Mouse (Mus musculus) lung, embryonic 15.5 days (tissue): ENCODE results near the gene Cxcl12. TPM values are rescaled to one million over a fixed set of nuclear protein-coding genes. Genes with fewer than 3 reads are reported as not detected.

Source experiments
- ATAC-seq: fragments of 200-750 bp; cut with Nextera tagmentation; 2 replicates; pipeline ENCODE4 v1.8.0; 2017; ENCODE audit warnings: moderate number of reproducible peaks, borderline replicate concordance; ENCODE audit not compliant: low FRiP score, low TSS enrichment; ENCODE audit errors: extremely low read depth
- H3K27ac ChIP-seq: fragments of 300-500 bp; sonication (generic); 2 replicates; pipeline ENCODE4 v1.5.1; 2015; ENCODE audit warnings: moderate library complexity, mild to moderate bottlenecking, inconsistent platforms
- H3K27me3 ChIP-seq: fragments of 300-500 bp; sonication (generic); 2 replicates; pipeline ENCODE4 v1.6.1; 2015; ENCODE audit warnings: inconsistent platforms
- H3K36me3 ChIP-seq: fragments of 300-500 bp; sonication (generic); 2 replicates; pipeline ENCODE4 v1.6.1; 2015; ENCODE audit warnings: inconsistent platforms
- H3K4me1 ChIP-seq: fragments of 300-500 bp; sonication (generic); 2 replicates; pipeline ENCODE4 v1.6.1; 2015; ENCODE audit warnings: inconsistent platforms
- H3K4me2 ChIP-seq: fragments of 300-500 bp; sonication (generic); 2 replicates; pipeline ENCODE4 v1.6.1; 2015; ENCODE audit warnings: inconsistent platforms, mild to moderate bottlenecking, moderate library complexity
- H3K4me3 ChIP-seq: fragments of 300-500 bp; sonication (generic); 2 replicates; pipeline ENCODE4 v1.5.1; 2015; ENCODE audit warnings: mild to moderate bottlenecking, inconsistent platforms
- H3K9ac ChIP-seq: fragments of 300-500 bp; sonication (generic); 2 replicates; pipeline ENCODE4 v1.6.1; 2015; ENCODE audit warnings: inconsistent platforms
- H3K9me3 ChIP-seq: fragments of 300-500 bp; sonication (generic); 2 replicates; pipeline ENCODE4 v1.6.1; 2016; ENCODE audit warnings: inconsistent platforms
- WGBS: fragments of 180-500 bp; shearing (Covaris S2); methylation state at CpG from one replicate; pipeline ENCODE4 v1.1.7; 2015; 5-methylcytosine and 5-hydroxymethylcytosine counted together
- polyA plus RNA-seq: library from polyadenylated mRNA; unstranded; fragments of >200 nt; fragmentation: Nextera tagmentation; extraction: Ambion mirVana; gene quantifications from 2 replicates; pipeline ENCODE4 v1.2.1, GENCODE M21; 2015

Gene Cxcl12
- polyA plus RNA-seq, 1 experiment from 2014 or later, result 112 TPM

GRCm38 (mm10) chr6:117159710-117160690, 8.3 kb upstream of the Cxcl12 start:
- Histone ChIP-seq H3K27ac (no peak overlapping the region), H3K4me2 (no peak overlapping the region), H3K4me3 (no peak overlapping the region), H3K4me1 (peaks cover 6% of the 10 kb centered on the region; the same call in 1 of the 2 replicates), H3K36me3 (no peaks in the 10 kb centered on the region), H3K27me3 (peaks cover 4% of the 10 kb centered on the region; the same call in 1 of the 2 replicates), H3K9me3 (no peaks in the 10 kb centered on the region), H3K9ac (no peak overlapping the region)
- WGBS, result 32% methylated on average over 16 of the region's 16 CpGs
- ATAC-seq, result no peak

GRCm38 (mm10) chr6:117163486-117163885, 4.8 kb upstream of the Cxcl12 start:
- Histone ChIP-seq H3K36me3 (no peaks in the 10 kb centered on the region), H3K9ac (no peak overlapping the region), H3K4me2 (no peak overlapping the region), H3K27ac (no peak overlapping the region), H3K4me1 (peaks cover 22% of the 10 kb centered on the region), H3K27me3 (peaks cover 31% of the 10 kb centered on the region; the same call in 1 of the 2 replicates), H3K4me3 (no peak overlapping the region), H3K9me3 (no peaks in the 10 kb centered on the region)
- no peak for ATAC-seq
- WGBS, result 77% methylated on average over 5 of the region's 5 CpGs

GRCm38 (mm10) chr6:117166581-117167425, 1.5 kb upstream of the Cxcl12 start:
- peaks cover 25% of the 10 kb centered on the region for H3K4me1 ChIP-seq
- peaks cover 53% of the 10 kb centered on the region; the same call in 1 of the 2 replicates for H3K27me3 ChIP-seq
- H3K9me3 ChIP-seq, result no peaks in the 10 kb centered on the region
- H3K27ac ChIP-seq, result no peak overlapping the region
- ATAC-seq, result peak; percentile 55
- H3K4me2 ChIP-seq, result peak overlapping the region; percentile 93; the same call in 1 of the 2 replicates
- H3K9ac ChIP-seq, result no peak overlapping the region
- H3K36me3 ChIP-seq, result no peaks in the 10 kb centered on the region
- 3% methylated on average over 16 of the region's 16 CpGs for WGBS
- H3K4me3 ChIP-seq, result peak overlapping the region; percentile 1; the same call in 1 of the 2 replicates

GRCm38 (mm10) chr6:117167426-117167730, 957 bp upstream of the Cxcl12 start:
- Histone ChIP-seq H3K27ac (no peak overlapping the region), H3K9ac (no peak overlapping the region), H3K4me3 (no peak overlapping the region), H3K27me3 (peaks cover 49% of the 10 kb centered on the region; the same call in 1 of the 2 replicates), H3K9me3 (no peaks in the 10 kb centered on the region), H3K4me1 (peaks cover 25% of the 10 kb centered on the region), H3K36me3 (no peaks in the 10 kb centered on the region), H3K4me2 (peak overlapping the region; percentile 93)
- 27% methylated on average over 7 of the region's 7 CpGs for WGBS
- no peak for ATAC-seq

DNA sequence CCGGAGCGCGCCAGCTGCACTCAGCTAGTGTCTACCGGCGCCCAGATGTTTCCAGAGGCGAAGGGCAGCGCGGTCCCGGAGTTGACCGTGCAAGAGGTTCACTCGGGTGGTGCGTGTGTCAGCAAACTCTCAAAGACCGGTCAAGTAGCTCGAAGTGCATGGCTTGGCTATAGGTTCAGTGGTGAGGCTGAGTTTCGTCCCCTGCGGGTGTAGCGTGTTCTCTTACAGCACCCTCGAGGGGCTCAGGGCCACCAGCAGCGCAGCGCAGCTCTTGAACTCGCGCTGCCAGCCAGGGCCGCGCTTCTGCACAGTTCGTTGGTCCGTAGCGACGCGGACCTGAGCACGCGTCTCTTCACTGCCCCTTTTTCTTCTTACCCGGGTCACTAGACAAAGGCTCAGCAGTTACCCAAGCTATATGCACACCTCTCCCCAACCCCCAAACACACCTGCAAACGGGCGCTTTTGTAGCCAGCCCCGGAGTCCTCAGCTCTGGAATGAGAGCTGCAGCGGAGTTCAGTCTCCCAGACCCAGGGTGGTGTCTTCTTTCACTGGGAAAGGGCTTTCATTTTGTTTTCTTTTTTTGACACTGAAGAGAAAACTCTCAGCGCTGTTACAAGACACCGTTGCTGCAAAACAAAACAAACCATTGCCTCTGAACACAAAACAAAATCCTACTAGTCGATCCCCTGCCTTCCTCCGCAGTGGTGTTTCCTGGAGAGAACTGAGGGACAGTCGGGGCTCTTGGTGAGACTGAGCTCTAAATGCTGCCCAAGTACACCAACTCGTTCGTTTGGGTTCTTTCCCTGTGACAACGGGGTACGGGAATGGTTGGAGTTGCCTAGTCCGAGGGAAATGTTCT, 945 bp downstream of the Cxcl12 start:
- Histone ChIP-seq H3K27me3 (peaks cover 49% of the 10 kb centered on the region; the same call in 1 of the 2 replicates), H3K4me2 (peak overlapping the region; percentile 93), H3K4me3 (peak overlapping the region; percentile 58), H3K9me3 (no peaks in the 10 kb centered on the region), H3K27ac (0 out of 2 replicates have a peak overlapping the region, but pooled peaks have one; percentile 7), H3K9ac (peak overlapping the region; percentile 65), H3K4me1 (peaks cover 29% of the 10 kb centered on the region), H3K36me3 (no peaks in the 10 kb centered on the region)
- peak; percentile 25; the same call in 1 of the 2 replicates for ATAC-seq
- under 1% methylated on average over 46 of the region's 46 CpGs for WGBS

GRCm38 (mm10) chr6:117169910-117170747, 1.8 kb downstream of the Cxcl12 start:
- WGBS, result 31% methylated on average over 10 of the region's 10 CpGs
- H3K9ac ChIP-seq, result peak overlapping the region; percentile 65
- H3K4me2 ChIP-seq, result peak overlapping the region; percentile 93
- peak overlapping the region; percentile 58 for H3K4me3 ChIP-seq
- H3K36me3 ChIP-seq, result no peaks in the 10 kb centered on the region
- no peak for ATAC-seq
- H3K27me3 ChIP-seq, result peaks cover 49% of the 10 kb centered on the region; the same call in 1 of the 2 replicates
- H3K9me3 ChIP-seq, result no peaks in the 10 kb centered on the region
- H3K27ac ChIP-seq, result no peak overlapping the region
- peaks cover 29% of the 10 kb centered on the region for H3K4me1 ChIP-seq

GRCm38 (mm10) chr6:117172358-117172757, 4.0 kb downstream of the Cxcl12 start:
- no peak overlapping the region for H3K4me2 ChIP-seq
- H3K36me3 ChIP-seq, result no peaks in the 10 kb centered on the region
- H3K27me3 ChIP-seq, result peaks cover 34% of the 10 kb centered on the region; the same call in 1 of the 2 replicates
- H3K4me3 ChIP-seq, result no peak overlapping the region
- WGBS, result 73% methylated on average over 6 of the region's 6 CpGs
- no peak overlapping the region for H3K27ac ChIP-seq
- no peaks in the 10 kb centered on the region for H3K9me3 ChIP-seq
- peaks cover 22% of the 10 kb centered on the region for H3K4me1 ChIP-seq
- no peak for ATAC-seq
- no peak overlapping the region for H3K9ac ChIP-seq

DNA sequence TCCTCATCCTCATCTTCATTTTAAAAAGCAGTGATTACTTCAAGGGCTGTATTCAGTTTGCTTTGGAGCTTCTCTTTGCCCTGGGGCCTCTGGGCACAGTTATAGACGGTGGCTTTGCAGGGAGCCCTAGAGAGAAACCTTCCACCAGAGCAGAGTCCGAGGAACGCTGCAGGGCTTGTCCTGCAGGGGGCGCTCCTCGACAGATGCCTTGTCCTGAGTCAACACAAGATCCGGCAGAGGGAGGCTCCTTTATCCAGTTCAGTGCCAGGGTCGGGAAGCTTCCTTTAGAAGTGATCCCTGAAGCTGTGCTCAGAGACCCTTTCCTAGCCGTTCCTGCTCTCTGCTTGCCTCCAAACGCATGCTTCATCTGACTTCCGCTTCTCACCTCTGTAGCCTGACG, 5.5 kb downstream of the Cxcl12 start:
- no peak overlapping the region for H3K4me2 ChIP-seq
- no peaks in the 10 kb centered on the region for H3K9me3 ChIP-seq
- H3K27me3 ChIP-seq, result peaks cover 20% of the 10 kb centered on the region; the same call in 1 of the 2 replicates
- ATAC-seq, result 0 out of 2 replicates have a peak, but pooled peaks have one; percentile 35
- no peak overlapping the region for H3K4me3 ChIP-seq
- H3K27ac ChIP-seq, result no peak overlapping the region
- H3K4me1 ChIP-seq, result peaks cover 13% of the 10 kb centered on the region
- WGBS, result 9% methylated on average over 11 of the region's 11 CpGs
- H3K9ac ChIP-seq, result no peak overlapping the region
- H3K36me3 ChIP-seq, result no peaks in the 10 kb centered on the region

DNA sequence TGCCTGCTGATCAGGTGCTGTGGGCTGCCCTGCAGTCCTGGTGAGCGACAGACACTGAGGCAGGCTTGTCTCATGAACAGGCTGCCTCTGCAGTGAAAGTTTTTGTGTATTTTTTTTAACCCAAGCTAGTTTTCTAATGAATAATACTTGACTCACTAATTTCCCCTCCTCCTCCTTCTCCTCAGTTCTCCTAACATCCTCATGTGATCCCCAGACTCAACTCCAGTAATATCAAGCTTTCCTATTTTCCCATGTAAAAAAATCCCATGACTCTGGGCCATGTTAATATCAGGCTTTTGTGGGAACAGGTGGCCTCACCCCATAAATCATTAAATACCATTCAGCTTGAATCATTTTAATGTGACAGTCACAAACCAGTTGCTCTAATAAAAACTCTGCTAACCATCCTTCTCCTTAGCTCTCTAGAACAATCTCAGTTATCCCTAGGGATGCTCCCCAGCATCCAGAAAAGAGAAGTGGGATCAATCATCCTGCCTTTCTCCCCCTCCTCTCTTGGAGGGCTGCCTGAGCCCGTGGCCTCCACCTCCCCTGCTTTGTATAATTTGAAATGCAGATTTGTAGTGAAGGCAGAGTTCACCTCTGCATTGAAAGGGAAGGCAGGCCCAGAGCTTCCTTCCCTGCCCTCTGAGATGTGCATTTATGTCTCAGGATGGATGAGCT, 6.9 kb downstream of the Cxcl12 start:
- Histone ChIP-seq H3K4me1 (peaks cover 4% of the 10 kb centered on the region; the same call in 1 of the 2 replicates), H3K36me3 (no peaks in the 10 kb centered on the region), H3K27ac (no peak overlapping the region), H3K4me2 (no peak overlapping the region), H3K27me3 (peaks cover 11% of the 10 kb centered on the region; the same call in 1 of the 2 replicates), H3K9ac (no peak overlapping the region), H3K9me3 (no peaks in the 10 kb centered on the region), H3K4me3 (no peak overlapping the region)
- no peak for ATAC-seq
- WGBS, result 61% methylated on average over 2 of the region's 2 CpGs

DNA sequence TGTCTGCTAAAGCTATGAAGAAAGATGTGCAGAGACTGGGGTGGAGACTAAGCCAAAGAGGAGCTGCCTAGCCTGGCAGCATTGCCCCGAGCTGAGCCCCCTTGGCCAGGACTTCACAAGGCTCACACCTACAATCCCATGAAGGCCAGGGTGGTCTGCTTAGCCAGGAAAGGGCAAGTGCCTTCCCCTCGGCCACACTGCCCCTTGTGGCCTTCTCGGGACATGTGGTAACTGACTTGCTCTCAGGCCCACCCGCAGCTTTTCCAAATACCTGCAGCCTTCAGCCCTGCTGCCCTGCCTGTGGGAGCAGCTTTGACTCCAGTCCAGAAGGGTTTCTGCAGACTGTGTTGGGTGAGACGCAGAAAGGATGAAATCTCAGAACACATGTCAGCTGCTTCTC, 8.1 kb downstream of the Cxcl12 start:
- no peak for ATAC-seq
- Histone ChIP-seq H3K4me3 (no peak overlapping the region), H3K27me3 (peaks cover 1% of the 10 kb centered on the region; the same call in 1 of the 2 replicates), H3K9ac (no peak overlapping the region), H3K4me2 (no peak overlapping the region), H3K4me1 (peaks cover 4% of the 10 kb centered on the region; the same call in 1 of the 2 replicates), H3K36me3 (no peaks in the 10 kb centered on the region), H3K27ac (no peak overlapping the region), H3K9me3 (no peaks in the 10 kb centered on the region)
- 34% methylated on average over 5 of the region's 5 CpGs for WGBS
